Mouse (Mus musculus): Measurements from ENCODE around the gene Trir. TPM values are rescaled to one million over a fixed set of nuclear protein-coding genes. Genes with fewer than 3 reads are reported as not detected.

Trir gene
- polyA plus RNA-seq, 1 experiment from 2014 or later, result 73.4 TPM

- H3K4me2 ChIP-seq, result no peak overlapping the region
- WGBS, result 82% methylated on average over 5 of the region's 5 CpGs
- peaks cover 50% of the 10 kb centered on the region for H3K27me3 ChIP-seq (replicated peaks)
- H3K4me1 ChIP-seq, result peaks cover 8% of the 10 kb centered on the region
- H3K27ac ChIP-seq (replicated peaks), result no peak overlapping the region
- no peak overlapping the region for H3K9ac ChIP-seq
- H3K36me3 ChIP-seq, result no peaks in the 10 kb centered on the region
- H3K4me3 ChIP-seq, result no peak overlapping the region
- H3K9me3 ChIP-seq, result no peaks in the 10 kb centered on the region
- no peak for ATAC-seq (ENCODE audit: extremely low read depth, insufficient number of reproducible peaks, low FRiP score, low TSS enrichment)
These were observed 29.6 kb upstream of the Trir start for GRCm38 (mm10) chr8:84996978-84997377.

DNA sequence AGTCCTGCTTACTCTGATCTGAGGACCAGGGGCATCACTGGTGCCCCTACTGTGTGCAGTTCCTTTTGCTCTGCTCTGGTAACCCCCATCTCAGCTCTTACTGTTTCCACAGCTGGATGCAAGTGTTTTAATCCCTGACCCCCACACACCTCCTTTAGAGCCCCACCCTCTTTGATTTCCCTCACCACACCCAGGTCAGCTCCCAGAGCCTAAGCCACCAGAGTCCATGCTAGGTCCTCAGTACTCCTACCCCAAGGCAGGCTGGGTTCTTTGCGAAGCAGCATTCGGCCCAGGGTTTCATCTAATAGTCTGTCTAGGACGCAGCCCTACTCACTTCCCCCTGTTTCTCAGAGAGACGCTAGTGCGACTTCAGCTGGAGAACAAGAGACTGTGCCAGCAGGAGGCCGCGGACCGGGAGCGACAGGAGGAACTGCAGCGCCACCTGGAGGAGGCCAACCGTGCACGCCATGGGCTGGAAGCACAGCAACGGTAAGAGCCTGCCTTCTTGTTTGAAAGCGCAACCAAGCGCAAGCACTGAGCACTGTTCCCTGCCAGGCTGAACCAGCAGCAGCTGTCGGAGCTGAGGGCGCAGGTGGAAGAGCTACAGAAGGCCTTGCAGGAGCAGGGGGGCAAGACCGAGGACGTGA, 28.9 kb upstream of the Trir start:
- ATAC-seq (ENCODE audit: extremely low read depth, insufficient number of reproducible peaks, low FRiP score, low TSS enrichment), result peak; percentile 53
- WGBS, result 4% methylated on average over 19 of the region's 19 CpGs

GRCm38 (mm10) chr8:85007686-85008085, 18.9 kb upstream of the Trir start:
- no peaks in the 10 kb centered on the region for H3K36me3 ChIP-seq
- no peaks in the 10 kb centered on the region for H3K4me1 ChIP-seq
- no peak overlapping the region for H3K27ac ChIP-seq (replicated peaks)
- no peak overlapping the region for H3K4me3 ChIP-seq
- no peaks in the 10 kb centered on the region for H3K9me3 ChIP-seq
- H3K9ac ChIP-seq, result no peak overlapping the region
- WGBS, result 10% methylated on average over 25 of the region's 25 CpGs
- peak overlapping the region; percentile 22; the same call in 1 of the 2 replicates for H3K4me2 ChIP-seq
- ATAC-seq (ENCODE audit: extremely low read depth, insufficient number of reproducible peaks, low FRiP score, low TSS enrichment), result no peak
- H3K27me3 ChIP-seq (replicated peaks), result peaks cover 73% of the 10 kb centered on the region

More for the DNA sequence above, 28.9 kb upstream of the Trir start:
- Histone ChIP-seq H3K4me3 (peak overlapping the region; percentile 18), H3K9ac (peak overlapping the region; percentile 69), H3K27me3 (replicated peaks) (peaks cover 46% of the 10 kb centered on the region), H3K27ac (replicated peaks) (no peak overlapping the region), H3K9me3 (no peaks in the 10 kb centered on the region), H3K4me1 (peaks cover 8% of the 10 kb centered on the region), H3K36me3 (no peaks in the 10 kb centered on the region), H3K4me2 (peak overlapping the region; percentile 51)

DNA sequence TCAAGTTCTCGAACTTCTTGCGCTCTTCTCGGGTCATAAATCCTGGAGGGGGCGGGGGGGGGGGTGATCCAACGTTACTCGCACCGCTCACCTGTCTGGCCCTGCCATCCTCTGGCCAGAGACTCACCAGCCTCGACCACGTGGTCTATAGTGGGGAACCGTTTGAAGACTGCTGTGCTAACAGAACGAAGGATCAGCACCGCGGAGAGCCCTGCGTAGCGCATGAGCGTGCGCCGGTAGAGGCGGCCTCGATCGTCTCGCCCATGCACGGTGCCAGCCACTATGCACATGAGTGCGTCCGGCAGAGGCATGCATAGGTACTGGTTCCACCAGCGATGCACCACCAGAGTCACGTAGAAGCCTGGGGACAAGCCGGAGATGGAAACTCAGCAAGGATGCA, 15.4 kb upstream of the Trir start:
- Histone ChIP-seq H3K4me1 (no peaks in the 10 kb centered on the region), H3K27me3 (replicated peaks) (peaks cover 94% of the 10 kb centered on the region), H3K27ac (replicated peaks) (no peak overlapping the region), H3K36me3 (no peaks in the 10 kb centered on the region), H3K9me3 (no peaks in the 10 kb centered on the region), H3K9ac (no peak overlapping the region), H3K4me2 (no peak overlapping the region), H3K4me3 (no peak overlapping the region)
- ATAC-seq (ENCODE audit: extremely low read depth, insufficient number of reproducible peaks, low FRiP score, low TSS enrichment), result no peak
- 13% methylated on average over 28 of the region's 28 CpGs for WGBS

- peak overlapping the region; percentile 42 for H3K4me3 ChIP-seq
- peaks cover 75% of the 10 kb centered on the region for H3K27me3 ChIP-seq (replicated peaks)
- 3% methylated on average over 25 of the region's 26 CpGs for WGBS
- peak overlapping the region; percentile 70 for H3K4me2 ChIP-seq
- H3K9ac ChIP-seq, result peak overlapping the region; percentile 60
- no peak overlapping the region for H3K27ac ChIP-seq (replicated peaks)
- H3K36me3 ChIP-seq, result peaks cover 12% of the 10 kb centered on the region
- H3K9me3 ChIP-seq, result no peaks in the 10 kb centered on the region
- no peaks in the 10 kb centered on the region for H3K4me1 ChIP-seq
- ATAC-seq (ENCODE audit: extremely low read depth, insufficient number of reproducible peaks, low FRiP score, low TSS enrichment), result no peak; the same call in 1 of the 2 replicates
These were observed 13.3 kb upstream of the Trir start for GRCm38 (mm10) chr8:85013230-85013840.

DNA sequence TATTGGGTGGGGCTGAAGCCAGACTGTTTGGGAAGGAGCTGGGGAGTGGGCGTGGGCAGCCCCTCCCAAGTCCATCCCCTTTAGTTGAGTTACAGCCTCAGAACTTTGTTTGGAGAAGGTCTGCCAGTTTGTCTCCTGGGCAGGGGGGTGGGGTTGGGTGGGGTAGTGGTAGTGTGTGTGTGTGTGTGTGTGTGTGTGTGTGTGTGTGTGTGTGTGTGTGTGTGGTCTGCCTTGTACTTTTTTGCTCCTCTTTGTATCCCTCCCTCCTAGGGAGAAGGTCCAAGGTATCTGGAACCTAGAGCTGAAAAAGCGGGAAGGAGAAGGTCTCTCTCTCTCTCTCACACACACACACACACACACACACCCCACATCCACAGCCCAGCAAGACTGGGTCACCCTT, 12.2 kb upstream of the Trir start, which contains the start of gene Best2:
Best2 (minus strand) TSS at position 101 of the 400 bp plus-strand sequence.
- H3K4me2 ChIP-seq, result peak within 1 kb of the TSS; percentile 70
- no peak for ATAC-seq (ENCODE audit: extremely low read depth, insufficient number of reproducible peaks, low FRiP score, low TSS enrichment)
- WGBS, result 47% methylated on average over 2 of the region's 2 CpGs

DNA sequence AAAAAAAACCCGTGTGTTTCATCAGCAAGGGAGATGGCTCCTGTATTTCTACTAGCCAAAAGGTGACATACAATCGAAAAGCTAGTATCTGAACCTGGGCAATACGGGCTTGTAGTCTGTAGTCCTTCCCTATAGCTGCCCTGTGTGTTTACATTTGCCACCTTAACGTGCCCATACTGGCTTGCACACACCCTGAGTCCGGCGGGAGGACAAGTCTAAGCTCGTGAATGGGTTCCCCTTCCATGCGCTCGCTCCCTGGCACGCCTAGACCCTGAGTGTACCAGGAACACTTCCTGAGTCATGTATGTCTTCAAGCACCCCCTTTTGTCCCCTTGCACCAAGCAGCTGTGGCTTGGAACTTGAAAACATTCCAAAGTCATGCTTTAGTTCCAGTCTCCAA, 9.9 kb upstream of the Trir start:
- Histone ChIP-seq H3K4me3 (no peak overlapping the region), H3K4me1 (no peaks in the 10 kb centered on the region), H3K27me3 (replicated peaks) (peaks cover 41% of the 10 kb centered on the region), H3K36me3 (peaks cover 46% of the 10 kb centered on the region), H3K4me2 (no peak overlapping the region), H3K9me3 (no peaks in the 10 kb centered on the region), H3K9ac (no peak overlapping the region), H3K27ac (replicated peaks) (no peak overlapping the region)
- no peak for ATAC-seq (ENCODE audit: extremely low read depth, insufficient number of reproducible peaks, low FRiP score, low TSS enrichment)
- WGBS, result 66% methylated on average over 10 of the region's 10 CpGs

More for the DNA sequence above, 12.2 kb upstream of the Trir start, which contains the start of gene Best2:
- H3K36me3 ChIP-seq, result peaks cover 23% of the 10 kb centered on the region
- H3K9ac ChIP-seq, result peak within 1 kb of the TSS; percentile 60
- peak within 1 kb of the TSS; percentile 42 for H3K4me3 ChIP-seq
- H3K9me3 ChIP-seq, result no peaks in the 10 kb centered on the region
- H3K27me3 ChIP-seq (replicated peaks), result peaks cover 64% of the 10 kb centered on the region
- no peak within 1 kb of the TSS for H3K27ac ChIP-seq (replicated peaks)
- H3K4me1 ChIP-seq, result no peaks in the 10 kb centered on the region

GRCm38 (mm10) chr8:85017209-85017608, 9.4 kb upstream of the Trir start:
- H3K27me3 ChIP-seq (replicated peaks), result peaks cover 37% of the 10 kb centered on the region
- H3K36me3 ChIP-seq, result peaks cover 51% of the 10 kb centered on the region
- no peak overlapping the region for H3K4me3 ChIP-seq
- no peak overlapping the region for H3K4me2 ChIP-seq
- H3K27ac ChIP-seq (replicated peaks), result no peak overlapping the region
- H3K9me3 ChIP-seq, result no peaks in the 10 kb centered on the region
- 51% methylated on average over 5 of the region's 5 CpGs for WGBS
- no peaks in the 10 kb centered on the region for H3K4me1 ChIP-seq
- H3K9ac ChIP-seq, result no peak overlapping the region
- ATAC-seq (ENCODE audit: extremely low read depth, insufficient number of reproducible peaks, low FRiP score, low TSS enrichment), result no peak

GRCm38 (mm10) chr8:85021514-85022055, 5.0 kb upstream of the Trir start:
- 92% methylated on average over 3 of the region's 3 CpGs for WGBS
- Histone ChIP-seq H3K27ac (replicated peaks) (no peak overlapping the region), H3K36me3 (peaks cover 70% of the 10 kb centered on the region), H3K9me3 (no peaks in the 10 kb centered on the region), H3K4me3 (no peak overlapping the region), H3K4me2 (no peak overlapping the region), H3K9ac (no peak overlapping the region), H3K4me1 (peaks cover 21% of the 10 kb centered on the region), H3K27me3 (replicated peaks) (no peaks in the 10 kb centered on the region)
- no peak for ATAC-seq (ENCODE audit: extremely low read depth, insufficient number of reproducible peaks, low FRiP score, low TSS enrichment)

GRCm38 (mm10) chr8:85023846-85024245, 2.8 kb upstream of the Trir start:
- H3K9me3 ChIP-seq, result no peaks in the 10 kb centered on the region
- peak overlapping the region; percentile 85 for H3K4me3 ChIP-seq
- H3K36me3 ChIP-seq, result peaks cover 53% of the 10 kb centered on the region
- H3K4me2 ChIP-seq, result peak overlapping the region; percentile 91
- peaks cover 33% of the 10 kb centered on the region for H3K4me1 ChIP-seq
- H3K27me3 ChIP-seq (replicated peaks), result no peaks in the 10 kb centered on the region
- ATAC-seq (ENCODE audit: extremely low read depth, insufficient number of reproducible peaks, low FRiP score, low TSS enrichment), result no peak
- 0 out of 2 replicates have a peak overlapping the region, but pooled peaks have one; percentile 92 for H3K9ac ChIP-seq
- WGBS, result 85% methylated on average over 3 of the region's 3 CpGs
- H3K27ac ChIP-seq (replicated peaks), result no peak overlapping the region

DNA sequence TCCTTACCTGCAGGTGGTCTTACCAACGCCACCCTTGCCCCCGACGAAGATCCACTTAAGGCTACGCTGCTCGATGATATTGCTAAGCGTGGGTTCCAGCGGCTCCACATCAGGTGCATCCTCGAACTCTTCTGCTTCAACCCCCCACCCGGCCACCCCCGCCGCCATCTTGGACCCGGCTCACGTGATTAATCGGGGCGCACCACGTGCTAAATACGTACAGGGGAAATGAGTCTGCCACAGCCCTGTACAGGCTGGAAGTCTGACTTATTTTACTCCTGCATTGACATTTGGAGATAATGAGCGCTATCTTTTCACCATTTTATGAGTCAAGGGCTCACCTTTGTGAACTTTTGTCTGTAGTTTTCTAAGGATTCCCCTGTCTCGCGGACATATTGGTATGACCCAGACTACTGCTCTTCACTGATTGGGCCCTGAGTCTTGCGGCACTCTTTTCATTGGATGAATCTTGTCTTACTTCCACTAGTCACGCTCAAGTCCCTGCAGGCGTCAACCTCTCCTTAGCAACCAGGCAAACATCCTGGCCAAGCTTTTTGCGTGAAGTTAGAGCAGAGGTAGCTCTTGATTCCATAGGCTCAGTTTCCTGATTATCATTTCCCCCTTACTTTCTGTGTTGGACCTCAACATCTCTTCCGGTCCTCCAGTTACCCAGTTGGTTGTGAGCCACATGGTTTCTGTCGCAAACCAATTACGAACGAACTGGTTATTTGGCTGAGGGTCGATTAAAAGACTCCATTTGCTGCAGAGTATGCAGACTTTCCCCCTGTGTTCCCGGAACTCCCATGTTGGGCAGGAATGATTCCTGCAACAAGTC, 1.3 kb upstream of the Trir start, which contains the start of gene Asna1:
Asna1 (minus strand) TSS at position 184 of the 835 bp plus-strand sequence.
- H3K36me3 ChIP-seq, result peaks cover 52% of the 10 kb centered on the region
- peak; percentile 78; the same call in 1 of the 2 replicates for ATAC-seq (ENCODE audit: extremely low read depth, insufficient number of reproducible peaks, low FRiP score, low TSS enrichment)
- H3K4me1 ChIP-seq, result peaks cover 41% of the 10 kb centered on the region
- no peaks in the 10 kb centered on the region for H3K9me3 ChIP-seq
- peak within 1 kb of the TSS; percentile 88 for H3K27ac ChIP-seq (replicated peaks)
- H3K27me3 ChIP-seq (replicated peaks), result no peaks in the 10 kb centered on the region
- WGBS, result 4% methylated on average over 30 of the region's 30 CpGs
- H3K4me2 ChIP-seq, result peak within 1 kb of the TSS; percentile 91
- peak within 1 kb of the TSS; percentile 85 for H3K4me3 ChIP-seq
- peak within 1 kb of the TSS; percentile 92 for H3K9ac ChIP-seq

Measured in heart, embryonic 13.5 days (tissue).